Mouse (Mus musculus): Measurements from ENCODE around the gene Kdm4d. TPM values are rescaled to one million over a fixed set of nuclear protein-coding genes. Genes with fewer than 3 reads are reported as not detected.
"Not testable (repeated sequence)": the region's sequence is repeated elsewhere in the genome, so short reads cannot be mapped to it uniquely, and the experiment has no call there.

Kdm4d gene
- polyA plus RNA-seq, 1 experiment from 2014 or later: 1.3 TPM

DNA sequence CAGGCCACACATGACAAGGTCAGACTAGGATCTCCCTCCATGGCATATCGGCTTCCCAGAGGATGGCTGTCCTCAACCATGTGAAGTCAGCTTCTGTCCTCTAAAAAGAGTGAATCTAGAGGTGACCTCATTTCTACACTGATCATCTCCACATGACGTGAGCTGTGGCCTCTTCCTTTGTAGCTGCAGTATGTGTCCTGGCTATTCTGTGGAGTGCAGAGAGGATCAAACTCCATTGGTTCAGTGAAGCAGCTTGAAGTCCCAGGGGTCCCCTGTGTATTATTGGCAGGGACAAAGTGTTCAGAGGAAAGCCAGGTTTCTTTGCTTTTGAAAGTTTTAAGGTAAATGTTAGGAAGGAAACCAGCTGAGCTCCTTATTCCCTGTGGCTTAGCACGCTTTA, 17.8 kb upstream of the Kdm4d start:
- Histone ChIP-seq H3K36me3 (replicated peaks) (no peaks in the 10 kb centered on the region), H3K4me3 (no peak overlapping the region), H3K4me2 (no peak overlapping the region), H3K27me3 (replicated peaks) (no peaks in the 10 kb centered on the region), H3K27ac (no peak overlapping the region), H3K9ac (no peak overlapping the region), H3K4me1 (no peaks in the 10 kb centered on the region), H3K9me3 (no peaks in the 10 kb centered on the region)
- peak; percentile 71 for ATAC-seq (replicated peaks)
- 83% methylated on average over 3 of the region's 3 CpGs for WGBS

DNA sequence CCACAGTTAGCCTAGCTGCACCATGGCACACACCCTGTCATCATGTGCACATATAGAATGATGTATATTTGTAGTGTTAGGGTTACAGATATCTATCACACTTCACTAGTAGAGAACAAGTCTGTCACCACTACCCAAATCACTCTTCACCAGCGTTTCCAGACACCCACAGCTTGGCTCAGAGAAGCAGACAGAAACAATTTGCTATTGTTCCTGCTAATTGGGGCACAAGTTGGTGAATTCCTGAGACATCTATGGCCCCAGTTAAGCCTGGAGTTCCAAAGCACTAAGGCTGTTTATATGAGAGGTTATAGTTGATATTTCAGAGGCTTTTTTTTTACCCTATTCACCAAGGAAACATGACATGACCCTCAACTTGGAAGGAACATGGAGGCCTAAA, 17.0 kb upstream of the Kdm4d start:
- Histone ChIP-seq H3K27ac (no peak overlapping the region), H3K4me1 (no peaks in the 10 kb centered on the region), H3K27me3 (replicated peaks) (no peaks in the 10 kb centered on the region), H3K36me3 (replicated peaks) (no peaks in the 10 kb centered on the region), H3K9me3 (no peaks in the 10 kb centered on the region), H3K4me3 (no peak overlapping the region), H3K9ac (no peak overlapping the region), H3K4me2 (no peak overlapping the region)
- no peak for ATAC-seq (replicated peaks)
- WGBS: 79% methylated on average over 1 of the region's 1 CpGs

DNA sequence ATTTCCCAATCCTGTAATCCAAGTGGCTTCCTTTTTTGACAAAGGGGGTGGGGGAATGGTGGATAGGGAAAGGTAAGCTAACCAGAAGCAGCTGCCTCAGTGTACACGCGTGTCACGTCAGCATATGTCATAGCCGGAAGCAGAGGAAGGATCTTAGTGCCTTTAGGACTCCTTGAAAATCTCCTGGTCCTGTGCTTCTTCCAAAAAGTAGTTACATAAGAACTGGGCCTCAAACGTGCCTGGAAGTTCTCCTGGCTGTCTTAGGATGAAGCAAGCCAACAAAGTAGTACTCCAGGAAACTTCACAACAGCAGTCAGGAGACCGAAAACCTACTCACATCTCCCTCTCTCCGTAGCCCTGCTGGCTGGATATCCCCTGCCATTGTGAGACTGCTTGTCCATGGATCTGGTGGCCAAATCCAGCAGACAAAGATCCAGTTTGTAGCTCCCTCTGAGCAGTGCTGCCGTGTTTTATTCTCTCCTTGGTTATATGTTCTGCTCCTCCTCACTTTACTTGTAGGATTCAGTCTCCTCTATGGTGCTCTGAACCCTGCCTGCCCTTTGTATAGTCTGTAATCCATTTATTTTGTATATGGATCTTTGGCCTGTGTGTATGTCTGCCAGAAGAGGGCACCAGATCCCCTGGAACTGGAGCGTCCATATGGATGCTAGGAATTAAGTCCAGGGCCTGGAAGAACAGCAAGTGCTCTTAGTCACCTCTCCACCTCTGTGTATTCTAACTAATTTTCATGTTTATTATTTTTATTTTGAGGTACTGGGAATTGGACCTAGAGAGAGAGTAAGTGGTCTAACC, 12.6 kb upstream of the Kdm4d start:
- 78% methylated on average over 9 of the region's 9 CpGs for WGBS
- no peak overlapping the region for H3K4me2 ChIP-seq
- H3K36me3 ChIP-seq (replicated peaks): peaks cover 29% of the 10 kb centered on the region
- H3K9me3 ChIP-seq: no peaks in the 10 kb centered on the region
- no peaks in the 10 kb centered on the region for H3K4me1 ChIP-seq
- no peaks in the 10 kb centered on the region for H3K27me3 ChIP-seq (replicated peaks)
- peak; percentile 84 for ATAC-seq (replicated peaks)
- no peak overlapping the region for H3K9ac ChIP-seq
- H3K4me3 ChIP-seq: no peak overlapping the region
- no peak overlapping the region for H3K27ac ChIP-seq

DNA sequence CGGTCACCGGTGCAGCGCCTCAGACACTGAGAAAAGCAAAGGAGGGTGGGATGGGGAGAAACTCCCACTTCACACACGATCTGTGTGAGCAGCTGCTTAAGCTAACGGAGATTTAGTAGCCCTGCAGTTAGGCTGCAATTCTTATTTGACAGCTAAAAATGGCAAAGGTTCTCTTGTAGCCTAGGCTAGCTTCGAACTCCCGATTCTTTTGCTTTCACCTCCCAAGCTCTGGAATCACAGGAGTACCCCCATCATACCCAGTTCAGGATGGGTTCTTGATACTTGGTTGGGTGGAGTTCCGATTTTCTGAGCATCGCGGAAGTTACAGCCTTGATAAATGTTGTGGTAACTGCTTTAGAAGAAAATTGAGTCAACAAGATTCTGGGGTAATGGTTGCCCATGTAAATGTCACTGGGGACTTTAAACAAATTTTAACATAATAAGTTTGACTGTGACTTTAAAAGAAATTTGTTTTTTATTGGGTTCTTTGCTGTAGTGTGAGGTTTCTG, 688 bp upstream of the Kdm4d start:
- H3K27me3 ChIP-seq (replicated peaks): no peaks in the 10 kb centered on the region
- no peaks in the 10 kb centered on the region for H3K9me3 ChIP-seq
- peaks cover 29% of the 10 kb centered on the region for H3K36me3 ChIP-seq (replicated peaks)
- peak overlapping the region; percentile 78 for H3K27ac ChIP-seq
- no peak for ATAC-seq (replicated peaks)
- peaks cover 20% of the 10 kb centered on the region for H3K4me1 ChIP-seq
- peak overlapping the region; percentile 89 for H3K4me3 ChIP-seq
- 5% methylated on average over 10 of the region's 10 CpGs for WGBS
- peak overlapping the region; percentile 80 for H3K9ac ChIP-seq
- peak overlapping the region; percentile 69 for H3K4me2 ChIP-seq

DNA sequence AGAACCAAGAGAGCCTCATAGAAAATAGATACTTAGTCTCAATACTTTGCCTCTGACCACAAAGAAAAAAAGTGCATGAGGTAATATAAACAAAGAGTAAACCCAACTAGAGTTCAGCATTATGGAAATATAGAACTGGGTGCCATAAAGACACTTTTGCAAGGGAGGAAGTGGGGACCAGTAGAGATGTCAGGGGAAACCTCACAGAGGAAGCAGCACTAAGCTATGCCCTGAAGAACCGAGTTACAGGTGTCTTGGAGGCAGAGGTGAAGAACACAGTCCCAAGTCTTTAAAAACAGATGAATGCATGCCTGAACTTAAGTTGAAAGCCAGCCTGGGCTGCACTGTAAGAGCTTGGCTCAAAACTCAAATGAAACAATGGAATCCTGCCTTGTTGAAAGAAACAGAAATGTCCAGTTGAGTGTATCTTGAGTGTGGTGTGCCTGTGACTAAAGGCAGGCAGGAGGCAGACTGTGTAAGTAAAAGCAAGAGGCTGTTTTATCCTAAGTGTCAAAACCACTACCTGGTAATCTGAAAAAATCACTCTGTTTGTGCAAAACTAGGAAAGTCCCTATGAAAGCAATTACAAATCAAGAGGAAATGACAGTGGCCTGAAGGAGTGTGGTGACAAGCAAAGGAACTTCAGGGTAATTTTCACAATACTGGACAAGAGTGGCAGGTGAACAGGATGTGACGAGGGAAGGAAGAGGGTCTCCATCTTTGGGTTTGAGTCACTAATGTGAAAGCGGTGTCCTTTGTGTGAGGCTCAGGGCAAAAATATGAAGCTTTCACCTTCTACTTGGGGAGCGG, 1.2 kb downstream of the Kdm4d start:
- H3K36me3 ChIP-seq (replicated peaks): peaks cover 12% of the 10 kb centered on the region; the same call in 1 of the 2 replicates
- peak overlapping the region; percentile 80 for H3K4me2 ChIP-seq
- H3K4me1 ChIP-seq: peaks cover 20% of the 10 kb centered on the region
- H3K4me3 ChIP-seq: peak overlapping the region; percentile 89
- 81% methylated on average over 4 of the region's 4 CpGs for WGBS
- no peak for ATAC-seq (replicated peaks)
- no peak overlapping the region for H3K27ac ChIP-seq
- no peaks in the 10 kb centered on the region for H3K27me3 ChIP-seq (replicated peaks)
- H3K9ac ChIP-seq: peak overlapping the region; percentile 71; the same call in 1 of the 2 replicates
- H3K9me3 ChIP-seq: no peaks in the 10 kb centered on the region

DNA sequence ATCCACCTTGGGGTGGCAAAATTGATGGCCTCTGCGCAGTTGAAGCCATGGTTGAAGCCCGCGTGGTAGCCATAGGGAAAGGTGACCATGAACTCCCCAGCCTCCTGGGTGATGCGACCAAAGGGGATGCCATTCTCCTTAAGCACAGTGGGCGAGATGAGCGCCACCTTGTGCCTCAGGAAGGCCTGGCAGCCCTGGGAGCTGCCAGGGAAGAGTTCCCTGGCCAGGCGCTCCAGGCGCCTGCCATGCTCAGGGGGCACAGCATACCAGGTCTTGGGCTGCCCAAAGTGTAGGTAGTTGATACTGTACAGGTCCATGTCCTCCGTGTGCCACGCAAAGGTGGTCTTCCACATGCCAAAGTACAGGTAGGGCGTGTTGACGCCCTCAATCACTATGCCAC, 36.6 kb downstream of the Kdm4d start:
- not testable (repeated sequence) for H3K9me3 ChIP-seq; H3K27me3 ChIP-seq (replicated peaks); ATAC-seq (replicated peaks); H3K4me3 ChIP-seq; H3K36me3 ChIP-seq (replicated peaks); H3K9ac ChIP-seq; H3K27ac ChIP-seq; H3K4me1 ChIP-seq; H3K4me2 ChIP-seq
- WGBS: 76% methylated on average over 12 of the region's 12 CpGs

DNA sequence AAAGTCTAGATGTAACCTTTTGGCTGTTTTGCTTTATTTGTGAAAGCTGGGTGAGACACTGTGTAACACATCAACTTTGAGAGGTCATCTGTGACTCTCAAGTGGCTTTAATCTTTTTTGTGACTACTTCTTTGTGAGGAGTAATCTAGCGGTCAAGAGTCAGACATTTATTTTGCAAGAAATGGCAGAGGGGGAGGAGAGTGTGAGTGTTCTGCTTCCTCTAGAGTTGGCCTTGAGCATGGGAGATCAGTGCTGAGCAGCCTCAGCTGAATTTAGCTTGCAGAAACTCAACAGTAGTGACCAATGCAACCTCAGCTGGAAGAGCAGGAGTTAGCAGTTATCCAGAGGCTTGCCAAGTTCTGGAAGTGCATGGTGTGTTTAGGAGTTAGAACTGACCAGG, 37.7 kb downstream of the Kdm4d start:
- ATAC-seq (replicated peaks): not testable (repeated sequence)

DNA sequence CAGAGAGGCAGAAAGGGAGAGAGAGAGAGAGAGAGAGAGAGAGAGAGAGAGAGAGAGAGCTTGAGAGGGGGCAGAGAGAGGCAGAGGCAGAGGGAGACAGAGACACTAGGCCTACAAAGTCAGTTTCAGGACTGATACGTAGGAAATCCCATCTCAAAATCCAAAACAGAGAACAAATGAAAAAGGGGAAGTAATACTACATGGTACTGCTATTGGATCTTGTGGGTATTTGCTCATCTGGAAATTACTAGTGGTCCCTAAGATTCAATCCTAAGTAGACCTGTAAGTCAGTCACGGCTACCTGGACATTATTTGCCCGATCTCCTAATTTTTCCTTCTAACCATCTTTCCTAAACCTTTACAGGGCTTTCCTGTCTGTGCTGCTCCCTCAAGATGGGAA, 44.0 kb downstream of the Kdm4d start:
- Histone ChIP-seq H3K4me3 (no peak overlapping the region), H3K27ac (no peak overlapping the region), H3K4me1 (no peaks in the 10 kb centered on the region), H3K27me3 (replicated peaks) (no peaks in the 10 kb centered on the region), H3K4me2 (no peak overlapping the region), H3K36me3 (replicated peaks) (no peaks in the 10 kb centered on the region), H3K9me3 (no peaks in the 10 kb centered on the region), H3K9ac (no peak overlapping the region)
- ATAC-seq (replicated peaks): no peak
- 89% methylated on average over 3 of the region's 3 CpGs for WGBS

More for the DNA sequence above, 37.7 kb downstream of the Kdm4d start:
- not testable (repeated sequence) for H3K27ac ChIP-seq; H3K4me2 ChIP-seq; H3K4me1 ChIP-seq; H3K9me3 ChIP-seq; H3K36me3 ChIP-seq (replicated peaks); H3K4me3 ChIP-seq; H3K9ac ChIP-seq; H3K27me3 ChIP-seq (replicated peaks)
- 96% methylated on average over 1 of the region's 1 CpGs for WGBS

DNA sequence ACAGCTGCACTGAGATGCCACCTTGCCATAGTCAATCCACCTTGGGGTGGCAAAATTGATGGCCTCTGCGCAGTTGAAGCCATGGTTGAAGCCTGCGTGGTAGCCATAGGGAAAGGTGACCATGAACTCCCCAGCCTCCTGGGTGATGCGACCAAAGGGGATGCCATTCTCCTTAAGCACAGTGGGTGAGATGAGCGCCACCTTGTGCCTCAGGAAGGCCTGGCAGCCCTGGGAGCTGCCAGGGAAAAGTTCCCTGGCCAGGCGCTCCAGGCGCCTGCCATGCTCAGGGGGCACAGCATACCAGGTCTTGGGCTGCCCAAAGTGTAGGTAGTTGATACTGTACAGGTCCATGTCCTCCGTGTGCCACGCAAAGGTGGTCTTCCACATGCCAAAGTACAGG, 49.2 kb downstream of the Kdm4d start:
- 68% methylated on average over 8 of the region's 8 CpGs for WGBS
- not testable (repeated sequence) for H3K9me3 ChIP-seq; H3K4me2 ChIP-seq; H3K9ac ChIP-seq; H3K27ac ChIP-seq; ATAC-seq (replicated peaks); H3K4me3 ChIP-seq; H3K4me1 ChIP-seq; H3K36me3 ChIP-seq (replicated peaks); H3K27me3 ChIP-seq (replicated peaks)

DNA sequence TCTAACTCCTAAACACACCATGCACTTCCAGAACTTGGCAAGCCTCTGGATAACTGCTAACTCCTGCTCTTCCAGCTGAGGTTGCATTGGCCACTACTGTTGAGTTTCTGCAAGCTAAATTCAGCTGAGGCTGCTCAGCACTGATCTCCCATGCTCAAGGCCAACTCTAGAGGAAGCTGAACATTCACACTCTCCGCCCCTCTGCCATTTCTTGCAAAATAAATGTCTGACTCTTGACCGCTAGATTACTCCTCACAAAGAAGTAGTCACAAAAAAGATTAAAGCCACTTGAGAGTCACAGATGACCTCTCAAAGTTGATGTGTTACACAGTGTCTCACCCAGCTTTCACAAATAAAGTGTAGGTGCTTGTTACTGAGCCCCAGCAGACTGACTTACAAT, 53.2 kb downstream of the Kdm4d start:
- not testable (repeated sequence) for H3K9me3 ChIP-seq; H3K36me3 ChIP-seq (replicated peaks); H3K9ac ChIP-seq; H3K27me3 ChIP-seq (replicated peaks); H3K4me3 ChIP-seq; H3K4me1 ChIP-seq; ATAC-seq (replicated peaks); H3K4me2 ChIP-seq; H3K27ac ChIP-seq
- WGBS: 89% methylated on average over 2 of the region's 2 CpGs

DNA sequence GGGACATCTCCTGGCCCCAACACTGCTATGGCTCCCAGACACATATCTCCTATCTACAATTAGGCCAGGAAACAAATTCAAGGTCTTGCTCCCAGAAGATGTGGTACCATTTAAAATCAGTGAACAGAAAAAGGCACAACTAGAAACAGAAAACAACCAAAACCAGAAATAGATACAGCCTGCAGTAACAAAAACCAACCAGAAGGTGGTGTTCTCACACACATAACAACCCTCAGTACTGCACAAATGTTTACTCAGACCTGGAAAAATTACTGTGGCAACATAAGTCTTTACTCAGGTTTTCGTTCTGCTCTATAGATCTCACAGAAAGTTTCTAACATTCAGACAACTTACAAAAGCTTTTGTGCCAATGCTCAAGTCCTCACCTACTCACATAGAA, 59.9 kb downstream of the Kdm4d start:
- Histone ChIP-seq H3K4me2 (no peak overlapping the region), H3K9me3 (no peaks in the 10 kb centered on the region), H3K27ac (no peak overlapping the region), H3K27me3 (replicated peaks) (no peaks in the 10 kb centered on the region), H3K4me1 (no peaks in the 10 kb centered on the region), H3K36me3 (replicated peaks) (no peaks in the 10 kb centered on the region), H3K9ac (no peak overlapping the region), H3K4me3 (no peak overlapping the region)
- 95% methylated on average over 1 of the region's 1 CpGs for WGBS
- no peak for ATAC-seq (replicated peaks)

DNA sequence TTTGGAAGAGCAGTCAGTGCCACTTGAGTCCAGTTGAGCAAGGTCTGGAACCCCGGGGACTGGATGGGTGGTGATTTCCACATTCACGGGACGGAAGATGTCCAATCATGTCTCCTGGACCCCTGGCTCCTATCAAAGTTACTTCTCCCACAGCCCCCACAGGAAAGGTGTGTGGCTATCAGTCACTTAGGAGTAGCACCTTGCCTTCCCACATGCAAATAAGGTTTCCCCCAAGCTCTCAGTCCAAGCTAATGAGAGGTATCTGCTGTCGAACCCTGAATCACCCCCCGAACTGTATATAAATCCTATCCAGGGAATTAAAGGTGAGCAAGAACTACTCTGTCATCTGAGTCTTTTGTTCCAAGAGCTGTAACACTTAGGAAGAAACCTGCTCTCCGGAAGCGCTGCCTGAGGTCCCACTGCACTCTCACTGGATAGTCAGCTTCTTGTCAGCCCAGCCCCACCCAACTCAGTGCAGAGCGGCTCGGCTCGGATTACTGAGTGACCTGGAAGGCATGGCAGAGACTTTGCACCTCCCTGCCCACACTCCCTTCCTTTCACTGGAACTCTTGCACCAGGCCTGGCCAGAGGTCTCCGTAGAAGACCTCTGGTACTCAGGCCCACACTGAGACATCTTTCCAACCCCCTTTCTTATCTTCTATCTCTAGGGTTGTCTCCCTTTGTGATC, 66.9 kb downstream of the Kdm4d start:
- Histone ChIP-seq H3K4me3 (no peak overlapping the region), H3K4me1 (no peaks in the 10 kb centered on the region), H3K9me3 (no peaks in the 10 kb centered on the region), H3K36me3 (replicated peaks) (no peaks in the 10 kb centered on the region), H3K27me3 (replicated peaks) (no peaks in the 10 kb centered on the region), H3K27ac (no peak overlapping the region), H3K4me2 (no peak overlapping the region), H3K9ac (no peak overlapping the region)
- ATAC-seq (replicated peaks): no peak
- WGBS: 61% methylated on average over 11 of the region's 11 CpGs
